Mouse (Mus musculus) adrenal gland (tissue): Measurements from ENCODE around the gene Sri.

Experiments used
- intact Hi-C: fragments of 180-260 bp; cut with DNase I; formaldehyde crosslinking; loops from one replicate; pipeline ENCODE4 v1.15.1; 2025

Sri gene

GRCm38 (mm10) chr5:8095689-8096088 is 49.8 kb downstream of the Sri start:
- intact Hi-C loops: no loop called here

- intact Hi-C loops: no loop called here
These were observed 65.8 kb downstream of the Sri start for GRCm38 (mm10) chr5:8111691-8112090.

GRCm38 (mm10) chr5:8112246-8112645 is 66.4 kb downstream of the Sri start:
- intact Hi-C loops: no loop called here

GRCm38 (mm10) chr5:8116561-8117168 is 70.8 kb downstream of the Sri start:
- intact Hi-C loops: no loop called here
